In genomic region chr1:181552533-181553410, GRCm38 (mm10) we compare ENCODE assay signal across 10 mouse cellular contexts. TPM values are rescaled to one million over a fixed set of nuclear protein-coding genes. Genes with fewer than 3 reads are reported as not detected.
DNase-seq lines count a peak whose midpoint lies in the region; ATAC-seq lines count a peak whose summit lies in the region.
"Had no signal": no experiment of that assay in that cellular context is flagged by ENCODE, and none has a peak within 500 bp of the region (broad histone marks: within the 10 kb centered on the region; RNA-seq: fewer than 3 reads in every experiment).

No protein-coding gene starts in this region.

- H3K27me3 ChIP-seq in embryonic facial prominence, embryonic 14.5 days (replicated peaks; ENCODE audit: control insufficient read depth, insufficient read depth, low read length) = no peaks in the 10 kb centered on the region
- H3K27me3 ChIP-seq in embryonic facial prominence, embryonic 10.5 days (replicated peaks; ENCODE audit: low read depth, poor library complexity, severe bottlenecking) = no peaks in the 10 kb centered on the region
- H3K27me3 ChIP-seq in limb, embryonic 10.5 days (ENCODE audit: low read depth, poor library complexity, severe bottlenecking) = no peaks in the 10 kb centered on the region
- H3K27me3 ChIP-seq: embryonic facial prominence, embryonic 13.5 days had no signal

- peak; percentile 44; the same call in 1 of the 2 replicates for ATAC-seq in embryonic facial prominence, embryonic 14.5 days (ENCODE audit: low read depth)

- WGBS in embryonic facial prominence, embryonic 14.5 days = 40% methylated on average over 10 of the region's 10 CpGs
- WGBS in embryonic facial prominence, embryonic 10.5 days = 45% methylated on average over 10 of the region's 10 CpGs
- WGBS in limb, embryonic 10.5 days = 47% methylated on average over 10 of the region's 10 CpGs

- no peak overlapping the region for H3K27ac ChIP-seq in embryonic facial prominence, embryonic 14.5 days (replicated peaks; ENCODE audit: low read depth, low read length)
- H3K27ac ChIP-seq in embryonic facial prominence, embryonic 10.5 days (replicated peaks) = no peak overlapping the region
- peak overlapping the region; percentile 34; the same call in 1 of the 2 replicates for H3K27ac ChIP-seq in limb, embryonic 10.5 days
- H3K27ac ChIP-seq: embryonic facial prominence, embryonic 13.5 days had no signal

- H3K4me1 ChIP-seq in embryonic facial prominence, embryonic 14.5 days (ENCODE audit: control insufficient read depth, insufficient read depth, low read length) = no peaks in the 10 kb centered on the region
- peaks cover 13% of the 10 kb centered on the region for H3K4me1 ChIP-seq in embryonic facial prominence, embryonic 10.5 days
- peaks cover 19% of the 10 kb centered on the region for H3K4me1 ChIP-seq in limb, embryonic 10.5 days

- no peak overlapping the region for H3K4me2 ChIP-seq in embryonic facial prominence, embryonic 14.5 days (ENCODE audit: low read depth, low read length)
- H3K4me2 ChIP-seq: embryonic facial prominence, embryonic 13.5 days had no signal

- H3K36me3 ChIP-seq in embryonic facial prominence, embryonic 14.5 days (ENCODE audit: control insufficient read depth, insufficient read depth, low read length) = no peaks in the 10 kb centered on the region
- H3K36me3 ChIP-seq in embryonic facial prominence, embryonic 10.5 days (replicated peaks) = no peaks in the 10 kb centered on the region
- H3K36me3 ChIP-seq in limb, embryonic 10.5 days = no peaks in the 10 kb centered on the region
- H3K36me3 ChIP-seq: embryonic facial prominence, embryonic 13.5 days had no signal

- H3K9ac ChIP-seq in embryonic facial prominence, embryonic 14.5 days (ENCODE audit: low read depth, low read length) = no peak overlapping the region
- H3K9ac ChIP-seq: embryonic facial prominence, embryonic 13.5 days had no signal

- DNase-seq in embryonic facial prominence, embryonic 14.5 days (ENCODE audit: low spot score) = no peak
- no peak for DNase-seq in embryonic facial prominence, embryonic 10.5 days (ENCODE audit: low spot score)
- DNase-seq in right cerebral cortex, adult 18-20 months = peak; percentile 51
- DNase-seq in right cerebral cortex, postnatal 4 days = no peak
- DNase-seq in limb, embryonic 10.5 days (ENCODE audit: low spot score) = no peak
- no peak for DNase-seq in urinary bladder, postnatal 10 days (ENCODE audit: low spot score)
- no peak for DNase-seq in heart, adult 9 months (ENCODE audit: low spot score in 2 of 2)
- DNase-seq in heart, adult 8-10 months (ENCODE audit: low spot score) = no peak
- DNase-seq: layer of hippocampus, adult 9-11 months had no signal

- no peaks in the 10 kb centered on the region for H3K9me3 ChIP-seq in embryonic facial prominence, embryonic 14.5 days (ENCODE audit: control insufficient read depth, low read length)
- no peaks in the 10 kb centered on the region for H3K9me3 ChIP-seq in embryonic facial prominence, embryonic 10.5 days
- no peaks in the 10 kb centered on the region for H3K9me3 ChIP-seq in limb, embryonic 10.5 days (replicated peaks)
- H3K9me3 ChIP-seq: embryonic facial prominence, embryonic 13.5 days had no signal

- no peak overlapping the region for H3K4me3 ChIP-seq in embryonic facial prominence, embryonic 14.5 days (ENCODE audit: low read depth, low read length)
- no peak overlapping the region for H3K4me3 ChIP-seq in embryonic facial prominence, embryonic 10.5 days
- no peak overlapping the region for H3K4me3 ChIP-seq in limb, embryonic 10.5 days
- H3K4me3 ChIP-seq: embryonic facial prominence, embryonic 13.5 days had no signal

RNA-seq across cellular contexts. Expression of gene Dnah14, which starts 23.6 kb away (rescaled TPM):
- polyA plus RNA-seq in embryonic facial prominence, embryonic 14.5 days (2014; fragmentation: Nextera tagmentation; extraction: Ambion mirVana) = 1.7 and 1.8 TPM in 2 replicates
- polyA plus RNA-seq in embryonic facial prominence, embryonic 10.5 days (2016; fragmentation: Nextera tagmentation; extraction: Ambion mirVana) = 1.7 and 1.8 TPM in 2 replicates
- polyA plus RNA-seq in limb, embryonic 10.5 days (2016; fragmentation: Nextera tagmentation; extraction: Ambion mirVana) = 1.7 TPM in 2 replicates
- total RNA-seq in heart, adult 8-10 months (2022) = not detected

RNA-seq across cellular contexts. Expression of gene Ccdc121, which starts 41.5 kb away (rescaled TPM):
- 0.10 and 0.36 TPM in 2 replicates for polyA plus RNA-seq in embryonic facial prominence, embryonic 14.5 days (2014; fragmentation: Nextera tagmentation; extraction: Ambion mirVana)
- polyA plus RNA-seq in embryonic facial prominence, embryonic 10.5 days (2016; fragmentation: Nextera tagmentation; extraction: Ambion mirVana) = 0.08 and 0.16 TPM in 2 replicates
- not detected in 2 replicates for polyA plus RNA-seq in limb, embryonic 10.5 days (2016; fragmentation: Nextera tagmentation; extraction: Ambion mirVana)
- total RNA-seq in heart, adult 8-10 months (2022) = not detected
- polyA plus RNA-seq: embryonic facial prominence, embryonic 13.5 days had no signal
